Mouse (Mus musculus): ENCODE results near the gene Bpifb9a. TPM values are rescaled to one million over a fixed set of nuclear protein-coding genes. Genes with fewer than 3 reads are reported as not detected.
"Not testable (repeated sequence)": the region's sequence is repeated elsewhere in the genome, so short reads cannot be mapped to it uniquely, and the experiment has no call there.

Gene Bpifb9a
- 0.29 TPM in 1 of 2 replicates, not detected in the other for polyA plus RNA-seq (2016; fragmentation: Nextera tagmentation; extraction: Ambion mirVana)

DNA sequence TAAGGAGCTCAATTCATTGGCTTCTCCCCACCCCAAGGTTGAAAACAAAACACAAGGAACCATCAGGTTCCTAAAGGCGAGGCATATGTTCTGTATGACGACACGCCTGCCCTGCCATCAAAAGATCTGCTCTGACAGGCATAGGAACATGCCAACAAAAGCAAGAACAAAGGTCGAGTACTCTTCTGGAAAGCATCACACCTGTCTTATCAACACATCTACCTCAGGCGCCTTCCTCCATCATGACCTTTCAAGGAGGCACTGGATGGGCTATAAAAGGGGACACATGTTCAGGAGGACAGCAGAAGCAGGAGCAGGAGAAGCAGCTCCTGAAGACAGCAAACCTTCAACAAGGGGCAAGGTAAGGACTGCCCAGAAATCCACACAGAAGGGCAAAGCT is at the start of gene Bpifb9a:
TSS of gene Bpifb9a (plus strand) at position 301 of the 400 bp plus-strand sequence.
- WGBS = 68% methylated on average over 5 of the region's 5 CpGs
- H3K4me1 ChIP-seq (replicated peaks); H3K4me3 ChIP-seq; H3K27me3 ChIP-seq (replicated peaks); ATAC-seq (ENCODE audit: insufficient number of reproducible peaks, low FRiP score); H3K36me3 ChIP-seq; H3K9ac ChIP-seq; H3K4me2 ChIP-seq; H3K27ac ChIP-seq (ENCODE audit: poor library complexity, severe bottlenecking); H3K9me3 ChIP-seq (replicated peaks): not testable (repeated sequence)

GRCm38 (mm10) chr2:154209112-154209511 is 48.5 kb upstream of the Bpifb9a start:
- no peaks in the 10 kb centered on the region for H3K36me3 ChIP-seq
- H3K27ac ChIP-seq (ENCODE audit: poor library complexity, severe bottlenecking) = no peak overlapping the region
- no peaks in the 10 kb centered on the region for H3K9me3 ChIP-seq (replicated peaks)
- H3K4me2 ChIP-seq = no peak overlapping the region
- H3K4me3 ChIP-seq = no peak overlapping the region
- ATAC-seq (ENCODE audit: insufficient number of reproducible peaks, low FRiP score) = no peak
- H3K9ac ChIP-seq = no peak overlapping the region
- H3K27me3 ChIP-seq (replicated peaks) = peaks cover 11% of the 10 kb centered on the region
- H3K4me1 ChIP-seq (replicated peaks) = peaks cover 7% of the 10 kb centered on the region; the same call in 1 of the 2 replicates
- 4% methylated on average over 3 of the region's 3 CpGs for WGBS

GRCm38 (mm10) chr2:154211121-154211520 is 46.5 kb upstream of the Bpifb9a start:
- Histone ChIP-seq H3K9me3 (replicated peaks) (no peaks in the 10 kb centered on the region), H3K4me1 (replicated peaks) (peaks cover 7% of the 10 kb centered on the region; the same call in 1 of the 2 replicates), H3K36me3 (no peaks in the 10 kb centered on the region), H3K9ac (no peak overlapping the region), H3K4me2 (no peak overlapping the region), H3K4me3 (no peak overlapping the region), H3K27me3 (replicated peaks) (peaks cover 17% of the 10 kb centered on the region; the same call in 1 of the 2 replicates), H3K27ac (ENCODE audit: poor library complexity, severe bottlenecking) (no peak overlapping the region)
- WGBS = 69% methylated on average over 1 of the region's 1 CpGs
- no peak for ATAC-seq (ENCODE audit: insufficient number of reproducible peaks, low FRiP score)

DNA sequence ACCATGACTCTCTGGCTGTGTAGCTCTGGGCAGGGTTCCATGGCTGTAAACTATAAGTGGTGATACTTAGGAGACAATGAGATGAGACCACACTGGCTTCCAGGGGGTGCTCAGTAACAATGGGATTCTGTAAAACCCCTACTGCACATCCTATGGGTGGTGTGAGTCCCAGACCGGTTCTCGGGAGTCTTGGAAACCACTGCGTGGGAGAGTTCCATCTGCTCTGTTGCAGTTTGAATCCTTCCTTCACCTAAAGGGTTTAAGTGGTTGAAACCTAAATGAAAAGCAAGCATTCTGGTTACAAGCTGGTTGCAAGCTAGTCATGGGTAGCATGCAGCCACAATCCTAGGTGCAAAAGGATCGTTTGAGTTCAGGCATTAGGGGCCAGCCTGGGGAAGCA is 45.8 kb upstream of the Bpifb9a start:
- Histone ChIP-seq H3K9me3 (replicated peaks) (no peaks in the 10 kb centered on the region), H3K27me3 (replicated peaks) (peaks cover 17% of the 10 kb centered on the region; the same call in 1 of the 2 replicates), H3K27ac (ENCODE audit: poor library complexity, severe bottlenecking) (no peak overlapping the region), H3K4me3 (no peak overlapping the region), H3K36me3 (no peaks in the 10 kb centered on the region), H3K4me2 (no peak overlapping the region), H3K4me1 (replicated peaks) (peaks cover 4% of the 10 kb centered on the region; the same call in 1 of the 2 replicates), H3K9ac (no peak overlapping the region)
- WGBS = 80% methylated on average over 4 of the region's 4 CpGs
- no peak for ATAC-seq (ENCODE audit: insufficient number of reproducible peaks, low FRiP score)

DNA sequence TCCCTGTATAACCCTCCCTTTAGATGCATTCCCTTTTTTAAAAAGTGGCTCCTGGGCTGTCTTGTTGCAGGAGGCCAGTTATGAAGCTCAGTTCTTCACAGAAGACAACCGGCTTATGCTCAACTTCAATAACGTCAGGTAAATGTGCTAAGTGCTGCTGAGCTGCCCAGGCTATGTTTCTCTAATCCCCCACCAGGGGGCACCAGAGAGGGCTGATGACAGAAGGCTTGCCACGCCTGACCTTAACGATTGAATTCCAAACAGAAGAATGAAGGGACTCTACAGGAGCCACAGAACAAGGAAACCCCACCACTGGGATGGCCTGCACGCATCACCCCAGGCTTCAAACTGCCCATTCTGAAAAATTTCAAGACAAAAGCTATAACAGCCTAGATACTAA is 42.5 kb upstream of the Bpifb9a start:
- Histone ChIP-seq H3K4me1 (replicated peaks) (no peaks in the 10 kb centered on the region), H3K9ac (no peak overlapping the region), H3K9me3 (replicated peaks) (no peaks in the 10 kb centered on the region), H3K27me3 (replicated peaks) (peaks cover 17% of the 10 kb centered on the region; the same call in 1 of the 2 replicates), H3K4me3 (no peak overlapping the region), H3K4me2 (no peak overlapping the region), H3K36me3 (no peaks in the 10 kb centered on the region), H3K27ac (ENCODE audit: poor library complexity, severe bottlenecking) (no peak overlapping the region)
- ATAC-seq (ENCODE audit: insufficient number of reproducible peaks, low FRiP score) = no peak
- WGBS = 12% methylated on average over 5 of the region's 5 CpGs

DNA sequence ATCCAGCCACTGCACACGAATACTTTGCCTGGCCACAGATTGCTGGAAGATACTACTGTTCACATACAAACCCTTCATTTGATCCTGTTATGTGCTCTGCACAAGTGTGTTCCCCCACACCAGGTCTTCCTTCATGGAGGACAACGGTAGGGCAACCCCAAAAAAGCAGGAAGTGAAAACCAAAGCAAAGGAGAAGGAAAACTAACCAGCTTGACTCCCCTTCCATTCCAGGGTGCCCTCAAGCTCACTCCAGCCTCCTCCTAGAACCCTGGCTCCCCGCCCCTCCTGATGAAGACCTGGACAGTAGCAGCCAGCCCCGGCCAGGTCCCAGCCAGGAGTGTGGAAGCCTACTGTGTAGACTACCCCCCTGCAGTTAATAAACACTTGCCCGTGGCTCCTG is 37.7 kb upstream of the Bpifb9a start:
- Histone ChIP-seq H3K27me3 (replicated peaks) (no peaks in the 10 kb centered on the region), H3K4me1 (replicated peaks) (peaks cover 19% of the 10 kb centered on the region), H3K9ac (no peak overlapping the region), H3K27ac (ENCODE audit: poor library complexity, severe bottlenecking) (no peak overlapping the region), H3K4me3 (no peak overlapping the region), H3K36me3 (no peaks in the 10 kb centered on the region), H3K9me3 (replicated peaks) (no peaks in the 10 kb centered on the region), H3K4me2 (no peak overlapping the region)
- 74% methylated on average over 5 of the region's 5 CpGs for WGBS
- ATAC-seq (ENCODE audit: insufficient number of reproducible peaks, low FRiP score) = no peak

- H3K27me3 ChIP-seq (replicated peaks) = no peaks in the 10 kb centered on the region
- peak; percentile 43; the same call in 1 of the 2 replicates for ATAC-seq (ENCODE audit: insufficient number of reproducible peaks, low FRiP score)
- peaks cover 33% of the 10 kb centered on the region for H3K4me1 ChIP-seq (replicated peaks)
- H3K36me3 ChIP-seq = no peaks in the 10 kb centered on the region
- 8% methylated on average over 14 of the region's 14 CpGs for WGBS
- H3K4me2 ChIP-seq = peak within 1 kb of the TSS; percentile 35
- no peak within 1 kb of the TSS for H3K4me3 ChIP-seq
- no peak within 1 kb of the TSS for H3K27ac ChIP-seq (ENCODE audit: poor library complexity, severe bottlenecking)
- H3K9ac ChIP-seq = no peak within 1 kb of the TSS
- no peaks in the 10 kb centered on the region for H3K9me3 ChIP-seq (replicated peaks)
Observed at GRCm38 (mm10) chr2:154223265-154223916, 34.3 kb upstream of the Bpifb9a start, which contains the start of gene Bpifb5. TSS of gene Bpifb5 (plus strand) at chr2:154223742.

- 16% methylated on average over 2 of the region's 2 CpGs for WGBS
- H3K4me3 ChIP-seq = no peak overlapping the region
- peaks cover 33% of the 10 kb centered on the region for H3K4me1 ChIP-seq (replicated peaks)
- H3K4me2 ChIP-seq = peak overlapping the region; percentile 35
- no peak; the same call in 1 of the 2 replicates for ATAC-seq (ENCODE audit: insufficient number of reproducible peaks, low FRiP score)
- H3K36me3 ChIP-seq = no peaks in the 10 kb centered on the region
- H3K27ac ChIP-seq (ENCODE audit: poor library complexity, severe bottlenecking) = no peak overlapping the region
- H3K27me3 ChIP-seq (replicated peaks) = no peaks in the 10 kb centered on the region
- H3K9ac ChIP-seq = no peak overlapping the region
- H3K9me3 ChIP-seq (replicated peaks) = no peaks in the 10 kb centered on the region
Observed at GRCm38 (mm10) chr2:154223917-154224273, 33.8 kb upstream of the Bpifb9a start.

DNA sequence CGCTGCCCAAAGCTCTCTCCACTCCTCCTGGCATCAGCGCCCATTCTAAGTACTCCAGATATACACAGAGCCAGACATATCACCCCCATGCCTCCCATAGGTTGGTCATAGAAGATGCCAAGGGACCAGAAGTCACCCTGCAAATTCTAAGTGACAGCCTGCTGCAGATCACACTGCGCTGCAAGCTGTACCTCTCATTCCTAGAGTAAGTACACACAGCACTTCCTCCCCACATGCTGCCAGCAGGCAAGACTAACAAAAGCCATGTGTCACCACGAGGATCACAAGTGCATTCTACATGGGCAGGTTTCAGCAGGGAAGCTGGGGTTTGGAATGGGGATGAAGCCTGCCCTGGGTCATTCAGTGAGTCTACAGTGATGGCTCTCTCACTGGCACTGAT is 30.7 kb upstream of the Bpifb9a start:
- H3K4me1 ChIP-seq (replicated peaks) = peaks cover 33% of the 10 kb centered on the region
- H3K27me3 ChIP-seq (replicated peaks) = no peaks in the 10 kb centered on the region
- H3K4me2 ChIP-seq = no peak overlapping the region
- 71% methylated on average over 4 of the region's 4 CpGs for WGBS
- no peak overlapping the region for H3K27ac ChIP-seq (ENCODE audit: poor library complexity, severe bottlenecking)
- H3K9ac ChIP-seq = no peak overlapping the region
- no peaks in the 10 kb centered on the region for H3K9me3 ChIP-seq (replicated peaks)
- no peak for ATAC-seq (ENCODE audit: insufficient number of reproducible peaks, low FRiP score)
- H3K36me3 ChIP-seq = no peaks in the 10 kb centered on the region
- H3K4me3 ChIP-seq = no peak overlapping the region

DNA sequence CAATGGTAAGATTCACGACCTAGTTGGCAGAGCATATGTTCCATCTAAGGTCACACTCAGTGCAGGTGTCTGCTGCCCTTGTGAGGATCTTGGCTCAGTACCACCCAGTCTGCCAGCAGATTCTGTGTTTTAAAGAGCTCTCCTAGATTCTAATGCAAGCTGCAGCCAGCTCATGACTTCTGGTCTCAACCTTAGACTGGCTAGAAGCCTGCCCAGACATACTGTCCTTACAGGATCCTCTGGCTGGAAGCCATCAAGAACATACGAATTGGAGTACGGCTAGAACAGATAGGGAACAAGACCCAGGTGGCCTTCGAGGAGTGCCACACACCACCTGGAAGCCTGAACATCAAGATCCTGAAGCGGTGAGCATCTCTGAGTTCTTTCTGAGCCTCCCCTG is 29.8 kb upstream of the Bpifb9a start:
- 77% methylated on average over 5 of the region's 5 CpGs for WGBS
- Histone ChIP-seq H3K4me1 (replicated peaks) (peaks cover 31% of the 10 kb centered on the region), H3K27ac (ENCODE audit: poor library complexity, severe bottlenecking) (no peak overlapping the region), H3K9ac (no peak overlapping the region), H3K4me2 (no peak overlapping the region), H3K4me3 (no peak overlapping the region), H3K27me3 (replicated peaks) (no peaks in the 10 kb centered on the region), H3K36me3 (no peaks in the 10 kb centered on the region), H3K9me3 (replicated peaks) (no peaks in the 10 kb centered on the region)
- ATAC-seq (ENCODE audit: insufficient number of reproducible peaks, low FRiP score) = no peak

DNA sequence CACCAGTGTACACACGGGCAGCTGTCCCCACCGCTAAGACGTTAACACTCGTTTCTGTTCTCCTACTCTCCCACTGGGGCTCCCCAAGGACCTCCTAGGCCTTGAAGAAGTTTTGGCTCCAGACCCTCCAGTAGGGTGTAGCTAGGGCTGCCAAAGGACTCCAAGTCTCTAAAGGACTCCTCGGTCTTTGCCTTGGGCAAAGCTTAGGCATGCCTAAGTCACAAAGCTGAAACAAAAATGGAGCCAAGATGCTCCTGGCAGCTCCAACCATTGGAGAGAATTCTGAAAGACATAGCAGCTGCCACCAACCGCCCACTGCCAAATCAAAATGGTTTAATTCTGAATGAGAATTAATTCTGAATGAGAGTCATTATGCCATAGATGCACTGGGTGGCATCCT is 24.2 kb upstream of the Bpifb9a start:
- ATAC-seq (ENCODE audit: insufficient number of reproducible peaks, low FRiP score) = no peak
- Histone ChIP-seq H3K4me1 (replicated peaks) (no peaks in the 10 kb centered on the region), H3K27me3 (replicated peaks) (no peaks in the 10 kb centered on the region), H3K27ac (ENCODE audit: poor library complexity, severe bottlenecking) (no peak overlapping the region), H3K9ac (no peak overlapping the region), H3K4me3 (no peak overlapping the region), H3K4me2 (no peak overlapping the region), H3K36me3 (no peaks in the 10 kb centered on the region), H3K9me3 (replicated peaks) (no peaks in the 10 kb centered on the region)
- 93% methylated on average over 6 of the region's 6 CpGs for WGBS

GRCm38 (mm10) chr2:154240771-154241170 is 16.9 kb upstream of the Bpifb9a start:
- H3K36me3 ChIP-seq = no peaks in the 10 kb centered on the region
- H3K4me1 ChIP-seq (replicated peaks) = no peaks in the 10 kb centered on the region
- H3K9ac ChIP-seq = no peak overlapping the region
- H3K27ac ChIP-seq (ENCODE audit: poor library complexity, severe bottlenecking) = no peak overlapping the region
- peaks cover 6% of the 10 kb centered on the region for H3K9me3 ChIP-seq (replicated peaks)
- no peak for ATAC-seq (ENCODE audit: insufficient number of reproducible peaks, low FRiP score)
- no peaks in the 10 kb centered on the region for H3K27me3 ChIP-seq (replicated peaks)
- WGBS = 77% methylated on average over 6 of the region's 6 CpGs
- H3K4me2 ChIP-seq = no peak overlapping the region
- H3K4me3 ChIP-seq = no peak overlapping the region
